Mouse (Mus musculus) lung, embryonic 15.5 days (tissue): ENCODE data around the gene Ctnna3. TPM values are rescaled to one million over a fixed set of nuclear protein-coding genes. Genes with fewer than 3 reads are reported as not detected.

Experiments
- ATAC-seq: fragments of 200-750 bp; cut with Nextera tagmentation; 2 replicates; pipeline ENCODE4 v1.8.0; 2017; ENCODE audit warnings: moderate number of reproducible peaks, borderline replicate concordance; ENCODE audit not compliant: low FRiP score, low TSS enrichment; ENCODE audit errors: extremely low read depth
- H3K27ac ChIP-seq: fragments of 300-500 bp; sonication (generic); 2 replicates; pipeline ENCODE4 v1.5.1; 2015; ENCODE audit warnings: moderate library complexity, mild to moderate bottlenecking, inconsistent platforms
- H3K27me3 ChIP-seq: fragments of 300-500 bp; sonication (generic); 2 replicates; pipeline ENCODE4 v1.6.1; 2015; ENCODE audit warnings: inconsistent platforms
- H3K36me3 ChIP-seq: fragments of 300-500 bp; sonication (generic); 2 replicates; pipeline ENCODE4 v1.6.1; 2015; ENCODE audit warnings: inconsistent platforms
- H3K4me1 ChIP-seq: fragments of 300-500 bp; sonication (generic); 2 replicates; pipeline ENCODE4 v1.6.1; 2015; ENCODE audit warnings: inconsistent platforms
- H3K4me2 ChIP-seq: fragments of 300-500 bp; sonication (generic); 2 replicates; pipeline ENCODE4 v1.6.1; 2015; ENCODE audit warnings: inconsistent platforms, mild to moderate bottlenecking, moderate library complexity
- H3K4me3 ChIP-seq: fragments of 300-500 bp; sonication (generic); 2 replicates; pipeline ENCODE4 v1.5.1; 2015; ENCODE audit warnings: mild to moderate bottlenecking, inconsistent platforms
- H3K9ac ChIP-seq: fragments of 300-500 bp; sonication (generic); 2 replicates; pipeline ENCODE4 v1.6.1; 2015; ENCODE audit warnings: inconsistent platforms
- H3K9me3 ChIP-seq: fragments of 300-500 bp; sonication (generic); 2 replicates; pipeline ENCODE4 v1.6.1; 2016; ENCODE audit warnings: inconsistent platforms
- WGBS: fragments of 180-500 bp; shearing (Covaris S2); methylation state at CpG from one replicate; pipeline ENCODE4 v1.1.7; 2015; 5-methylcytosine and 5-hydroxymethylcytosine counted together
- polyA plus RNA-seq: library from polyadenylated mRNA; unstranded; fragments of >200 nt; fragmentation: Nextera tagmentation; extraction: Ambion mirVana; gene quantifications from 2 replicates; pipeline ENCODE4 v1.2.1, GENCODE M21; 2015

The Ctnna3 gene
- polyA plus RNA-seq, 1 experiment from 2014 or later: 1.2 TPM

GRCm38 (mm10) chr10:63781948-63782347 lies 352.1 kb downstream of the Ctnna3 start:
- Histone ChIP-seq H3K9me3 (no peaks in the 10 kb centered on the region), H3K27ac (no peak overlapping the region), H3K4me1 (no peaks in the 10 kb centered on the region), H3K4me2 (no peak overlapping the region), H3K36me3 (no peaks in the 10 kb centered on the region), H3K9ac (no peak overlapping the region), H3K4me3 (no peak overlapping the region), H3K27me3 (no peaks in the 10 kb centered on the region)
- no peak for ATAC-seq
- whole genome bisulfite sequencing: 54% methylated on average over 6 of the region's 6 CpGs

GRCm38 (mm10) chr10:63784808-63785535 lies 355.1 kb downstream of the Ctnna3 start:
- Histone ChIP-seq H3K9me3 (no peaks in the 10 kb centered on the region), H3K4me3 (no peak overlapping the region), H3K27me3 (no peaks in the 10 kb centered on the region), H3K27ac (no peak overlapping the region), H3K36me3 (no peaks in the 10 kb centered on the region), H3K4me2 (no peak overlapping the region), H3K9ac (no peak overlapping the region), H3K4me1 (no peaks in the 10 kb centered on the region)
- WGBS: 47% methylated on average over 20 of the region's 20 CpGs
- peak; percentile 27; the same call in 1 of the 2 replicates for ATAC-seq

GRCm38 (mm10) chr10:63786390-63786789 lies 356.5 kb downstream of the Ctnna3 start:
- no peak overlapping the region for H3K9ac ChIP-seq
- H3K27ac ChIP-seq: no peak overlapping the region
- H3K4me2 ChIP-seq: no peak overlapping the region
- no peaks in the 10 kb centered on the region for H3K4me1 ChIP-seq
- WGBS: 89% methylated on average over 7 of the region's 7 CpGs
- no peak for ATAC-seq
- H3K27me3 ChIP-seq: no peaks in the 10 kb centered on the region
- H3K36me3 ChIP-seq: no peaks in the 10 kb centered on the region
- no peak overlapping the region for H3K4me3 ChIP-seq
- no peaks in the 10 kb centered on the region for H3K9me3 ChIP-seq

- no peak overlapping the region for H3K27ac ChIP-seq
- H3K9ac ChIP-seq: no peak overlapping the region
- H3K4me1 ChIP-seq: 0 out of 2 replicates have a peak, but pooled peaks cover 4% of the 10 kb centered on the region
- H3K36me3 ChIP-seq: no peaks in the 10 kb centered on the region
- 82% methylated on average over 6 of the region's 6 CpGs for WGBS
- no peaks in the 10 kb centered on the region for H3K27me3 ChIP-seq
- H3K9me3 ChIP-seq: no peaks in the 10 kb centered on the region
- no peak overlapping the region for H3K4me2 ChIP-seq
- ATAC-seq: no peak
- no peak overlapping the region for H3K4me3 ChIP-seq
Measured at GRCm38 (mm10) chr10:63803909-63804308, 374.0 kb downstream of the Ctnna3 start.

GRCm38 (mm10) chr10:63805551-63805950 lies 375.7 kb downstream of the Ctnna3 start:
- Histone ChIP-seq H3K27ac (no peak overlapping the region), H3K27me3 (no peaks in the 10 kb centered on the region), H3K9me3 (no peaks in the 10 kb centered on the region), H3K4me1 (0 out of 2 replicates have a peak, but pooled peaks cover 4% of the 10 kb centered on the region), H3K4me3 (no peak overlapping the region), H3K9ac (no peak overlapping the region), H3K36me3 (no peaks in the 10 kb centered on the region), H3K4me2 (no peak overlapping the region)
- WGBS: 81% methylated on average over 6 of the region's 6 CpGs
- no peak for ATAC-seq

- H3K9ac ChIP-seq: no peak overlapping the region
- 48% methylated on average over 1 of the region's 1 CpGs for WGBS
- H3K4me3 ChIP-seq: no peak overlapping the region
- no peak overlapping the region for H3K27ac ChIP-seq
- H3K36me3 ChIP-seq: no peaks in the 10 kb centered on the region
- H3K27me3 ChIP-seq: no peaks in the 10 kb centered on the region
- no peaks in the 10 kb centered on the region for H3K9me3 ChIP-seq
- ATAC-seq: no peak
- H3K4me1 ChIP-seq: 0 out of 2 replicates have a peak, but pooled peaks cover 4% of the 10 kb centered on the region
- no peak overlapping the region for H3K4me2 ChIP-seq
Measured at GRCm38 (mm10) chr10:63806254-63806653, 376.4 kb downstream of the Ctnna3 start.

GRCm38 (mm10) chr10:63810043-63810617 lies 380.2 kb downstream of the Ctnna3 start:
- H3K27me3 ChIP-seq: no peaks in the 10 kb centered on the region

GRCm38 (mm10) chr10:63839011-63839410 lies 409.1 kb downstream of the Ctnna3 start:
- no peak overlapping the region for H3K27ac ChIP-seq
- WGBS: 76% methylated on average over 4 of the region's 4 CpGs
- ATAC-seq: no peak

More at GRCm38 (mm10) chr10:63810043-63810617, 380.2 kb downstream of the Ctnna3 start:
- H3K4me3 ChIP-seq: no peak overlapping the region
- ATAC-seq: no peak
- H3K4me2 ChIP-seq: no peak overlapping the region
- 0 out of 2 replicates have a peak, but pooled peaks cover 4% of the 10 kb centered on the region for H3K4me1 ChIP-seq
- 13% methylated on average over 9 of the region's 9 CpGs for WGBS
- no peaks in the 10 kb centered on the region for H3K9me3 ChIP-seq
- no peak overlapping the region for H3K27ac ChIP-seq
- no peaks in the 10 kb centered on the region for H3K36me3 ChIP-seq
- H3K9ac ChIP-seq: no peak overlapping the region

GRCm38 (mm10) chr10:63851946-63852345 lies 422.0 kb downstream of the Ctnna3 start:
- no peak overlapping the region for H3K4me2 ChIP-seq
- H3K27me3 ChIP-seq: no peaks in the 10 kb centered on the region
- H3K4me3 ChIP-seq: no peak overlapping the region
- H3K27ac ChIP-seq: no peak overlapping the region
- no peaks in the 10 kb centered on the region for H3K9me3 ChIP-seq
- WGBS: 51% methylated on average over 4 of the region's 4 CpGs
- no peak overlapping the region for H3K9ac ChIP-seq
- H3K36me3 ChIP-seq: no peaks in the 10 kb centered on the region
- no peak; the same call in 1 of the 2 replicates for ATAC-seq
- H3K4me1 ChIP-seq: no peaks in the 10 kb centered on the region

More at GRCm38 (mm10) chr10:63839011-63839410, 409.1 kb downstream of the Ctnna3 start:
- Histone ChIP-seq H3K9ac (no peak overlapping the region), H3K9me3 (no peaks in the 10 kb centered on the region), H3K4me1 (no peaks in the 10 kb centered on the region), H3K4me2 (no peak overlapping the region), H3K27me3 (no peaks in the 10 kb centered on the region), H3K4me3 (no peak overlapping the region), H3K36me3 (no peaks in the 10 kb centered on the region)

GRCm38 (mm10) chr10:63869123-63869522 lies 439.2 kb downstream of the Ctnna3 start:
- Histone ChIP-seq H3K4me2 (no peak overlapping the region), H3K4me3 (no peak overlapping the region), H3K27me3 (no peaks in the 10 kb centered on the region), H3K9ac (no peak overlapping the region), H3K4me1 (no peaks in the 10 kb centered on the region), H3K36me3 (no peaks in the 10 kb centered on the region), H3K9me3 (no peaks in the 10 kb centered on the region), H3K27ac (no peak overlapping the region)
- WGBS: 70% methylated on average over 7 of the region's 7 CpGs
- ATAC-seq: no peak

GRCm38 (mm10) chr10:63880462-63880903 lies 450.6 kb downstream of the Ctnna3 start:
- peak; percentile 90 for ATAC-seq
- Histone ChIP-seq H3K4me3 (no peak overlapping the region), H3K27me3 (no peaks in the 10 kb centered on the region), H3K36me3 (no peaks in the 10 kb centered on the region), H3K4me2 (no peak overlapping the region), H3K9me3 (no peaks in the 10 kb centered on the region), H3K9ac (no peak overlapping the region), H3K27ac (peak overlapping the region; percentile 59), H3K4me1 (no peaks in the 10 kb centered on the region)
- 60% methylated on average over 5 of the region's 5 CpGs for WGBS

- Histone ChIP-seq H3K4me3 (peak overlapping the region; percentile 26), H3K27ac (peak overlapping the region; percentile 44; the same call in 1 of the 2 replicates), H3K4me1 (peaks cover 7% of the 10 kb centered on the region; the same call in 1 of the 2 replicates), H3K9me3 (no peaks in the 10 kb centered on the region), H3K27me3 (no peaks in the 10 kb centered on the region), H3K4me2 (peak overlapping the region; percentile 56), H3K36me3 (no peaks in the 10 kb centered on the region), H3K9ac (peak overlapping the region; percentile 10; the same call in 1 of the 2 replicates)
- ATAC-seq: peak; percentile 67; the same call in 1 of the 2 replicates
- 48% methylated on average over 23 of the region's 23 CpGs for WGBS
Measured at GRCm38 (mm10) chr10:63886449-63887088, 456.7 kb downstream of the Ctnna3 start.
